Mouse (Mus musculus): ENCODE results near the gene Phkb. TPM values are rescaled to one million over a fixed set of nuclear protein-coding genes. Genes with fewer than 3 reads are reported as not detected.
A peak's percentile ranks its signal among the peaks of the same experiment; 100 is the strongest.
"Not testable (repeated sequence)": the region's sequence is repeated elsewhere in the genome, so short reads cannot be mapped to it uniquely, and the experiment has no call there.

Gene Phkb
- total RNA-seq (2021): 100 to 1,000 TPM; 115 to 142 TPM
- long read RNA-seq, experiment 1, full-length matches to known transcripts: 3 of 110 reads
- long read RNA-seq, experiment 1, partial matches to known transcripts: 22 of 110 reads
- long read RNA-seq, experiment 1, other reads (novel, unspliced or antisense): 85 of 110 reads
- long read RNA-seq, experiment 2, full-length matches to known transcripts: 3 of 145 reads
- long read RNA-seq, experiment 2, partial matches to known transcripts: 9 of 145 reads
- long read RNA-seq, experiment 2, other reads (novel, unspliced or antisense): 133 of 145 reads

DNA sequence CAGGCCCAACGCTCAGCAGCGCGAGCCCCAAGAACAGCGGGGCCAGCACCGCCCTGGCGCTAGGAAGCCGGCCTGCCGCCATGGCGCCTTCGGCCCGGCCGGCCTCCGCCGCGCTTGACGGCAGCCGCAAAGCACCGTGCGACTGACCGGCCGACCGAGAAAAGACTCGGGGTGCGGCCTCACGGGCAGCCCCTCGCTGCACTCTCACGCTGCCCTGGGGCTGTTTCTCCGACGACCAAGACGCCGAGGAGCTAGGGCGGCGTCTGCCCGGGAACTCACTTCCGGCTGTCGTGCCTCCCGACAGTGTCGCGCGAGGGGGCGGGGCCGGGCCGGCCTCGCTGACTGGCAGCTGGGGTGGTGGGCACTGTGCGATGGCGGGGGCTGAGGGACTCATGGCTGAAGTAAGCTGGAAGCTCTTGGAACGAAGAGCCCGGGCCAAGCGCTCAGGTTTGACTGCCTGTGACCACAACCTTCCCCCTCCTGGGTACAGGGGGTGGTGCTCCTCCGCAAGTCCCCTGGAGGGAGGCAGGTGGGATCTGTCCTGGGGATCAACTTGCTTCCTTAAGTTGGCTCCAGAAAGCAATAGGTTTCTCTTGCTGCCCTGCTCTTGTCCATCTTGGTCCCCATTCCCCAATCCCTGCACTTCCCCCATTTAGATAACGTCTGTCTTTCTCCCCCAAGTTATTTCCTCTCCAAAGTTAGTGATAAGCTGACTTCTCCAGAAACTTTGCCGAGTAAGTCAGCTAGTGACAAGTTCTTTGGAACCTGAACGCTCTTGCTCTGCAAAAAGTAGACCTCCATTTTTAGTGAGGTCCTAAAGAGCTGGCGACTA is at the start of gene Phkb, which contains the start of gene Itfg1:
Gene Phkb, plus strand, starts transcription at position 303 of the 832 bp plus-strand sequence.
Gene Itfg1, minus strand, starts transcription at position 265 of the 832 bp plus-strand sequence.
- intact Hi-C loops (cut with DNase I; ENCODE audit: low total_unique reads): no loop called here
- DNase-seq: peak; percentile 91

DNA sequence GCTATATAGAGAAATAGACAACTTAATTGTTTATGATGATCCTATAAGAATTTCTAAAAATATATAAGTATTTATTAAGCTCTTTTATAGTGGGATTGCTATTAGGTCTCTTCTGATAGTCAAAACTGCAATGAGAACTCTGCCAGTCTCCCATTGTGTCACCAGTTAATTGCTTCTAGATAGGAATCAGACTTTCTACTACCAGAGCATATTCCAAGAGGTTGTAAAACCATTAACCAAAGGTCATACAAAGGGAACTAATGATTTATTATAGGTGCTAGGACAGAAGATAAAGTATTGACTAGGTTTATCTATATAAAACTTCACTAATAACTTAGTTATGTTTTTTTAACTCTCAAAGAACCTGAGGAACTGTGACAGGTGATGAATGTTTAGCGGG is 44.4 kb upstream of the Phkb start:
- DNase-seq; intact Hi-C loops (cut with DNase I; ENCODE audit: low total_unique reads): not testable (repeated sequence)

DNA sequence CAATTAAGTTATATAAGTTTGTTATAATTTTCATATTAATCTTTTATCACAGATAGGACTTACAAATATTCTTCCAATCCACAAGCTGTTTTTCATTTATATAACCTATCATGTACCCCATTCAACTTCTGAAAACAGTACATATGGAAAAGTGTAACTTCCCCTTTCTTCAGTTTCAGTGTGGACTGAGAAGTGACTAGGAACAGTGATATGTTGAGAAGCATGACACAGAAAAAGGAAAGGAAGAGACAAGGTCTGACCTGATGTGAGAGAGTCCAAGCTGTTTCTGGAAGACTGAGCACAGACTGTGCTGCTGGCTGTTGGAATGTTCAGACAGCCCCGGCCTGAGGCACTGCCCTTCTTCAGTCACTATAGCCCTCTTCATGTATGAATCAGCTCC is 40.6 kb upstream of the Phkb start:
- DNase-seq: no peak
- intact Hi-C loops (cut with DNase I; ENCODE audit: low total_unique reads): no loop called here

DNA sequence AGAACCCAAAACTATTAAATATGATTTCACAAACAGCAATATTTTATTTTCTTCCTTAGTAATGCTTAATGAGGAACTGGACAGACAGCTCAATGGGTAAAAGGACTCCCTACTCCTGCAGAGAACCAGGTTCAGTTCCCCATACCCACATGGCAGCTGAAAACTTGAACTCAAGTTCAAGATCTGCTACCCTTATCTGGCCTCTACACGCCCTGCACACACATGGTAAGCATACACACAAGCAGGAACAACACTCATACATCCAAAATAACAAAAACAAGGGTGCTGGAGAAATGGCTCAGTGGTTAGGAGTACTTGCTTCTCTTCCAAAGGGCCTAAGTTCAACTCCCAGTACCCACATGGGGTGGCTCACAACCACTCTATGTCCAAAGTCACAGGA is 39.4 kb upstream of the Phkb start:
- intact Hi-C loops (cut with DNase I; ENCODE audit: low total_unique reads): no loop called here
- no peak for DNase-seq

DNA sequence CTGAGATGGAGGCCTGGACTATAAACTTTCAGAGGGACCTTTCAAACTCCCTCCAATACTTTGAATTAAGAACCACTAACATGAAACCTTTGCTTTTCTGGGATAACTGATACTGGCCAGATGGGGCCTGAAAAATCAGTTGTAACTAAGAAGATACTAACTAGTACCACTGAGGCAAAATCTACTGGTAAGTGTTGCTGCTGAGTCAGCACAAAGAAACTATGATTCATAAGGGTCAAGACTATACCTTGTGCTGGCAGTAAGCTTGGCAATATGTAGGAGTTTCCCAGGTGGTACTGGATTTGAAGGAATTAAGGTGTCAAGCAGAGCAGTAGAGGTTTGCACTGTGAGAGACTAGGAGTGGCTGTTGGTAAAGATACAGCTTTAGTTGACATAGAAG is 27.1 kb upstream of the Phkb start:
- intact Hi-C loops (cut with DNase I; ENCODE audit: low total_unique reads): no loop called here
- no peak for DNase-seq

DNA sequence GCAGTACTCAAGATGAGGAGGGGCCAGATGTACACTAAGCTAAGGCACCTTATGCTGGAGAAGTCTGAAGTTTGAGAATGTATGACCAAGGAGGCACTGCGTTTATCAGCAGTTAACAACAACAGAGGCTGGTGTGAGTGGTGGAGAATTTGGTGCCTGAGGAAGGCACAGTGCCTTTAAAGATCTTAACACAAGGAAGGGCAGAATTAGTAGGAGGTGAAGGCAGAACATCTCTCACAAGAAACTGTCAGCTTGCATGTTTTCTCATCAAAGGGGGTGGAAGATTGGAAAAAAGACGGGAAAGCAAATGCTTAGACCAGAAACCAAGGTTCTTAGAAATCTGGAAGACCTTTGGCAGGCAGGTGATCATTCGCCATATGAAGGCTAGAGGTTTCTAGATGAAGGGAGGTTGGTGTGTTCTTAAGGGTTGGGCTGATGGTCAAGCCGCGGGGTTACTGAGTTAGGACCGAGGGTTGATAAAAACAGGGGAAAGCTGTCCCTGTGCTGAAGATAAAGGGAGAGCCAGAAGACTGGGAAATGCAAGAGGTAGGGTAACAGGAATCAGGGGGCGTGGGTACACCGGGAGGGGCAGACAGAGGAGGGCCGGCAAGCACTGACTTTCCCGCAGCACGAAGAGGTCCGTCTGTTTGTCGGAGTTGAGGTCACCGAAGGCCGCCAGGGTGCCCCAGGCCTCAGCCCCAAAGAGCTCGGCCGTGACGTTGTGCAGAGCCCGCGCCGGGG is 673 bp upstream of the Phkb start:
- no peak for DNase-seq
- intact Hi-C loops (cut with DNase I; ENCODE audit: low total_unique reads): no loop called here

DNA sequence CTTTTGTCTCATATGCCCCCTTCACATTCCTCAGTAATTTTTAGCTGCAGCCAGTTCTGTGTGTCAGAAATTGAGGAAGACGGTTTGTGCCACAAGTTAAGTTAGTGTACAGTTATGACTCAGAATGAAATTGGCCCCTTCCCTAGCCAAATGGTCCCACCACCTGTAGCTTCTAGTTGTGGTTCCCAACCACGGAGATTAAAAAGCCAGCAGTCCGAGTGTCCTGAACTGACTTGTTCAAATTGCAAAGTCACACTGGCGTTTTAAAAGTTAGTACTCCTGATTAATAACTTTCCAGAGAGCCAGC is 683 bp downstream of the Phkb start:
- intact Hi-C loops (cut with DNase I; ENCODE audit: low total_unique reads): no loop called here
- DNase-seq: no peak

DNA sequence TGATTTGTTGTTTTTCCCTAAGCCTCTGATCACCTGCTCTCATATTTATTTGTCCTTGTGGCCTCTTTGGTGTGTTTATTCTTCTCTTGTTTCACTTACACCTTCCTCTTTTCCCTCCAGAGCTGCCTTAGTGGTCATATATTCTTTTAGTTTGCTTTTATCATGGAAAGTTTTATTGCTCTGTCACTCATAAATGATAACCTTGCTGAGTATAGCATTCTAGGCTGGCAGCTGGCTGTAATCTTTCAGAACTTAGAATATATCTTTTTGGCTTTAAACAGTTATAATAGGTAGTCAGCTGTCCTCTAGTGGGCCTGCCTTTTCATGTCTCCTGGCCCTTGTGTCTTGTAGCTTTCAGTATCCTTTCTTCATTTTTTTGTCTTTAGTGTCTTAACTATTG is 5.1 kb downstream of the Phkb start:
- DNase-seq: no peak
- intact Hi-C loops (cut with DNase I; ENCODE audit: low total_unique reads): no loop called here

DNA sequence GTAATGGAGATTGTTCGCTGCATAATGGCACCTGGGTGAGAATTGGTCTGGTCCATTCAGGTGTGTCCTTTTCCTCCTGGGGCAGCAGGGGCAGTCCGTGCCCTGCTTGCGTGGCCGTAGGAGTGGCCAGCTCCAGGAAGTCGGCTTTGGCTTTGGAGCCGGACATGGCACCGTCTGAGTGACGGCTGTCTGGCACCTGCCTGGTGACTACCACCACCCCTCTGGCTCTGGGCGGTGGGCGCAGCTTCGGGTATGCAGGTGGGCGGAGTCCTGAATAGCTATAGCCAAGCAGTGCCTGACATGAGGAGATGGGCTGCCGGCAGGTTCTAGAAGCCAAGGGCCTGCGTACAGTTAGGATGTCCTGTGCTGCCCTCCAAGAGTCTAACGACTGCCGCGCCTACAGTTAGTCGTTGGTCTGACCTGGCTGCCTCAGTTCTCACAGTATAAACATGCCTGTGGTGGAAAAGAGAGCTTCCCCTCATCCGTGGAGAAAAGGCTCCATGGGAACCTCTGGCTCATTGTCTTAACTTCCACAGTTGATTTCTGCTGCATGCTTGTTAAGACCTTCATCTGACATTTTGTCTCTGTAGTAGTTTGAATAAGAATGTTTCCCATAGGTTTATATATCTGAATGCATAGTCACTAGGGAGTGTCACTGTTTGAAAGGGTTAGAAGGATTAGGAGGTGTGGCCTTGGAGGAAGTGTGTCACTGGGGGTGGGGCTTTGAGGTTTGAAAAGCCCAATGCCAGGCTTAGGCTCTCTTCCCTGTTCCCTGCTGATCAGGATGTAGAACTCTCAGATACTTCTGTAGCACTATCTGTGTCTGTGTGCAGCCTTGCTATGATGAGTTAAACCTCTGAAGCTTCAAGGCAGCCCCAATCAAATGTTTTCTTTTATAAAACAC is 13.7 kb downstream of the Phkb start:
- intact Hi-C loops (cut with DNase I; ENCODE audit: low total_unique reads): no loop called here
- DNase-seq: no peak

DNA sequence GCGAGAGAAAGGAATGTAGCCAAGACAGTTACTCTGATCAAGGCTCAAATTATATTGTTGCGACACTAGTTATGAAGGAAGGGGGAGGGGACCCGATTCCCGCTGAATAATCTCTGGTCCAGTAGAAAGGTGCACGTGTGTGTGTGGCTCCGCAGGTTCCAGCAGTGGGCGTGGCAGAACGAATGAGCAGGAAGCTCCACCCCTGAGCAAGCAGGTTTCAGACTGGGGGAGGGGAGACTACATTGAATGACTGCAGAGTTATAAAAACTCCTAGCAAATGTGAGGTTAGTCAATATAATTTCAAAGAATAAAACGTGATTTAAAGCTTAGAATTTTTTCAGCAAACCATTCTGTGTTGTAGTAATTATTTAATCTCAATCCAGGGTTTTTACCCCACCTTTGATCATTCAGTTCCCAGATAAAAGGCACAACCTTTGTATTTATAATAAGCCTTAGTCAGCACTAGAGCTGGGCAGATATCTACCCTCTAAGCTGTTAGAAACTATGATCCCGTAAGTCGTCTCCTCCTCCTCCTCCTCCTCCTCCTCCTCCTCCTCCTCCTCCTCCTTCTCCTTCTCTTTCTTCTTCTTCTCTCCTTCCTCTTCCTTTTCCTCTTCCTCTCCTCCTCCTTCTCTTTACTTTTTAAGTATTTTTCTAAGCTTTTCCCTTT is 16.6 kb downstream of the Phkb start:
- intact Hi-C loops (cut with DNase I; ENCODE audit: low total_unique reads); DNase-seq: not testable (repeated sequence)

DNA sequence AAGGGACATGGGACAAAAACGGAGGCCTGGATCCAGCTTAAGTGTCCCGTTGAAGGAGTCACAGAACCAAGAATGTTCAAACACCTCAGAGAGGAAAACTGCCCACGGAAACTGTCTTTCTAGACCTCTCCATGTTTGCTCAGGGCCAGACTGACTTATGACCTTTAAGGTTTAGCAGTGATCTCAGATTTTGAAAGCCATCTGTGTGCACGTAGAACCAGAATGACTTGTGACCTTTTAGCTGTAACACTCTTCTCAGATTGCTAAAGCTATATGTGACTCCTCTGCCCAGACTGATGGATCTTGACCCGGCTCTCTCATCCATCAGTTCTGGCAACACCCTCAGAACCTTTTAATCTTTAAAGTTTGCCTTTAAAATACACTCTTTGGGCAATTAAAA is 19.9 kb downstream of the Phkb start:
- intact Hi-C loops (cut with DNase I; ENCODE audit: low total_unique reads): no loop called here
- DNase-seq: no peak

DNA sequence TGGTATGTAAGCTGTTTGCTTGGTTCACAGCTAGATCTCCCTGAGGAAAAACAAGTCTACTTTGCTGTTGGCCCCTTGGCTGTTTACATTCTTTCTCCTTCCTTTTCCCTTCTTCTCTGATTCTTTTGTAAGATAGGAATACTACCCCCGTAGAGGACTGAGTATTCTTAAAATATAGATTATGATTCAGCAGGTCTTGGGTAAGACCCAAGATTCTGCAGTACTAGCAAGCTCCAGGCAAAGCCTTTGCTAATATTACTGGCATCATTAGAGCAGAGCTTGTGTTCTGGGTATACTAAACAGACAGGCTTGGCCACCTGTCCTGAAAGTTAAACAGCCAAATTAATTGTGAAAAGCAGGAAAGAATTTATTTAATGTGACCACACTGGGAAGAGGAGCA is 21.6 kb downstream of the Phkb start:
- intact Hi-C loops (cut with DNase I; ENCODE audit: low total_unique reads): no loop called here

DNA sequence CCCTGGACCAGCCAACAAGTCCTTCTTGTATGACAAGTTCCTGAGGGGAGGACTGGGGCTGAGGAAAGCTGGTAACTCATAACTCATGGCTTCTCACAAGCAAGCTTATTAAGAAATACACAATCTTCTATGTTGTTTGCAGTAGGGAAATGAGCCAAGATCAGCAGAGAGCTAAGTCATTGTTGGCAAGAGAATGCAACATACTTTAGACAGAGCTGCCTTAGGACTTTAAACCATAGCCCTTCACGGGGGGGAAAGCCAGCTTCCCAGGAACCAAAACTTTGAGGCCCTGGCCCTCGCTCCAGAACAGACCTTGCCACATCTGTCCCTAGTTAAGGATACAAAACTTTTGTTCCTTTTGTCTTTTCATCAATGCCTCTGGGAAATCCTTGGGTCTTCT is 30.9 kb downstream of the Phkb start:
- no peak for DNase-seq
- intact Hi-C loops (cut with DNase I; ENCODE audit: low total_unique reads): no loop called here

More for the DNA sequence above, 21.6 kb downstream of the Phkb start:
- DNase-seq: no peak

DNA sequence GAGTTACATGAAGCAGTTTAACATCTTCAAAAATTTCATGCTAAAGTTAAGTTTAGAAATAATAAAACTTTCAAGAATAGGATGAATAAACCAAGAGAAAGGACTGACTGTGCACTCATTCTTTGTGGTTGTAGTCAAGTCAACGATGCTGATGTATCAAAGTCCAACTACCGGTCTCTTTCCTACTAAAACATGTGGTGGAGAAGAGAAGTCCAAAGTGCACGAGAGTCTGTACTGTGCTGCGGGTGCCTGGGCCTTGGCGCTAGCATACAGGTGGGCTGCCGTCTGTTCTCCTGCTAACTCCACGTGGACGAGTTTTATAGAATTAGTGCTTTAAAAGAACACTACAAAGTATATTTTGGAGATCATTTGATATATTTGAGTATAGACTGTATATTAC is 37.2 kb downstream of the Phkb start:
- intact Hi-C loops (cut with DNase I; ENCODE audit: low total_unique reads): no loop called here
- no peak for DNase-seq

DNA sequence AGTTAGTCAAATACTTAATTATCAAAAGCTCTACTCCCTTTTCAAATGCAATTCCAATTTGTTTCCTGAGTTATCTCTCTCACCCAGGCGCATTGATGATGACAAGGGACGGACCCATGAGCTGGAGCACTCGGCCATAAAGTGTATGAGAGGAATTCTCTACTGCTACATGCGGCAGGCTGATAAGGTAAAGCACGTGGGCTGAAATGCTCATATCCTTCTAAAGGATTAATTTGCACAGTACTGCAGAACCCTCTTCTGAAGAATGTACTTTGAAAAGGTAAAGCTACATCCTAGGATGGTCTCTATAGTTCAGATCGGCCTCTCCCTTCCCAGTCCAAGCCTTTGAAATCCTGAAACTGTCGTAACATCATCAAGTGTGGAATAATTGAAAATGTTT is 38.9 kb downstream of the Phkb start:
- DNase-seq: no peak
- intact Hi-C loops (cut with DNase I; ENCODE audit: low total_unique reads): no loop called here

DNA sequence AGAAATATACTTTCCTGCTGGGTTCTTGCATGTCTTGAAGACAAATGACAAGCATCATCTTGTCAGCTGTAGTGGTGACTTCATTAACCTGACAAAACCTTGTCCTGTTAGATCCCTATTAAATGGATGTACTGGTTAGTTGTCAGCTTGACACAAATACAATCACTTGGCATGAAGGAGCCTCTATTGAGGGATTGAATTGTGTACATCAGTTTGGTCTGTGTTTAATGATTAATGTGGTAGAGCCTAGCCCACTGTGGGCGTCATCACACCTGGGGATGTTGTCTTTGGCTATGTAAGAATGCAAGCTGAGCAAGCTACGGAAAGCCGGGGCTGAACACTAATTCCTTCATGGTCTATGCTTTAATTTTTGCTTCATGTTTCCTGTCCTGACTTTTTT is 44.1 kb downstream of the Phkb start:
- no peak for DNase-seq
- intact Hi-C loops (cut with DNase I; ENCODE audit: low total_unique reads): no loop called here

DNA sequence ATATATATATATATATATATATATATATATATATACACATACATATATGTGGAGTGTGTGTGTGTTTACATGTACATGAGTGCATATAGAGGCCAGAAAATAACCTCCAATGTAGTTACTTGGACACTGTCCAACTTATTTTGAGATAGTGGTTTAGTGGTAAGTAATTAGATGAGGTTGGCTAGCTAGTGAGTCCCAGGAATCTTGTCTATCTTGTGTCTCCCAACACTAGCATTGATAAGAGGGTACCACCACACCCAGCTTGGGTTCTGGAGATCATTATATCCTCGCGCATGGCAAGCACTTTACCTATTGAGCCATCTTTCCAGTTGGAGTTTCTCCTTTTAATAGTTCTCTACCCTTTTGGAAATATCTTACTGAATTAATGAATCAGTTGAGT is 56.9 kb downstream of the Phkb start:
- no peak for DNase-seq
- intact Hi-C loops (cut with DNase I; ENCODE audit: low total_unique reads): no loop called here

DNA sequence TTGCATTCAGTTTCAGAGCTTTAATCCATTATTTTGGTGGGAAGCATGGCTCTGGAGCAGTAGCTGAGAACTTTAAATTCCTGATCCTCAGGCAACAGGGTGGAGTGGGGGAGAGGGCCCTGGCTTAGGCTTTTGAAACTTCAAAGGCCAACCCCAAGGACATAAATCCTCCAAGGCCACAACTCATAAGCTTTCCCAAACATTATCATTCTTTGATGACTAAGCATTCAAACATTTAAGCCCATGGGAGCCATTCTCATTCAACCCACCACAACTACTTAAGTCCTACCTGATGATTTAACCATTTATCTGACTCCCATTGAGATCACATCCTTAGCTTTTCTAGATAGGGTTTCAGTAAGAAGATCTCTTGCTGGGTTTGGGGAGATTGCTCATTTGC is 84.2 kb downstream of the Phkb start:
- no peak for DNase-seq
- intact Hi-C loops (cut with DNase I; ENCODE audit: low total_unique reads): no loop called here

DNA sequence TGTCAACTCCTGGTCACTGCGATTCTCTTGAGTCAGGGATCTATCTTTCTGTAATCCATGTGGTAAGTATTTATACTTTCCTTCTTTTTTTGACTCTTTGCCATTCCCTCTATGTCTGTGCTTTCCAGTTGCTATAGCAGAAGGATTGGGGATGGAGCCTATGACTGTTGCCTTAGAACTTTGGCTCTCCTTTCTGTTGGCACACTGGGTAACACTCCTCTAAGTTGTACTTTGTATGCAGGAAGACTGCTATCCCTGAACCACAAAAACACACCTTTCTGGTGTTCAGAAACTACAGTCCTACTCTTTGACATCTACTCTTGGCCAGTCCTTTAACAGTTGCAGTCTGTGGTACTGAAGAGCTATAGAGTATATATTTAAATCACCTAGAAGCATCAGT is 84.8 kb downstream of the Phkb start:
- intact Hi-C loops (cut with DNase I; ENCODE audit: low total_unique reads): no loop called here
- no peak for DNase-seq

Data from gastrocnemius, postnatal 14 days (tissue).